Mouse (Mus musculus): Measurements from ENCODE around the gene Pcx. TPM values are rescaled to one million over a fixed set of nuclear protein-coding genes. Genes with fewer than 3 reads are reported as not detected.

Gene Pcx
- 12.0 and 17.3 TPM in 2 replicates for polyA plus RNA-seq (2012; rRNA removed)

DNA sequence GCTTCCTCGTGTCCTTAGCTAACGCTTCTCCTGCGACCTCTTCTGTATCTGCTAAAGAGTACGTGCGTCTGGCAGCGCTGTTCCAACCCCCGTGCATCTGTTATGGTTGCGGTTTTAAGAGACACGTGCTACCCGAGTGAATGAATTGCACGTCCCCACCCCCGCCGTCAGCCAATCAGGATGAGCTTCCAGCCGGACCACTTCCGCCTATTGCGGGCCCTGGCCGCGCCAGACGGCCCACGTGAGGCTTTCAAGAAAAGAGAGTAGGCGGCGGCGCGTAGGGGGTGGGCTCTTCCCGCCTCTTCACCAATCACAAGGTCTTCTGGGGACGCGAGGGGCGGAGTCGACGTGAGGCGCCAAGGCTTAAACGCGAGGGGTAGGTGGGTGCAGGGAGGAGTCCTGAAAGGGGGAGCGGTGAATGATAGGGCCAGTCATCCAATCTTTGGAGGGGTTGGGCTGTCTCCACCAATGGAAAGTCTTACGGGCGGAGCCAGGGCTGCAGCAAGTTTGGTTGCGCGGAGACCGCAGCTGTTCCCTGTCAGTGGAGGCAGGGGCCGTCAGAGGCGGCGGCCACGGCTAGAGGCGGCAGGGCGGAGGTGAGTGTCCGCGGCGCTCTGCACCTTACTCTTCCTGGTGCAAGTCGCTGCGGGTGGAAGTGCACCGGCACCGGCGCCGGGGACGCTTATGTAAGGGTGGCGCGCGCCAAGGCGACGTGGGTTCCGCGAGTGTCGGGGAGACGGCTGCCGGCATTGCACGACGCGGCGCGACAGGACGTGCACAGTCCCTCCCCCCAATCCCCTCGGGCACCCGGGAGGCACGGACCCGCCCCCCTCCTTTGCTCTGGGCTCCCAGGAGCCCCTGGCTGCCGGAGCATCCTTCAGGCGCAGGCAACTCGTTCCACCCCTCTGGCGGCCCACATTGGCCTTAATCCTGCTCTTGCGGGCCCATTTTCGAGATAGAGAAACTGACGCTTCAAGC lies at the start of gene Pcx:
Gene Pcx (plus strand): TSS at position 487 of the 978 bp plus-strand sequence.

DNA sequence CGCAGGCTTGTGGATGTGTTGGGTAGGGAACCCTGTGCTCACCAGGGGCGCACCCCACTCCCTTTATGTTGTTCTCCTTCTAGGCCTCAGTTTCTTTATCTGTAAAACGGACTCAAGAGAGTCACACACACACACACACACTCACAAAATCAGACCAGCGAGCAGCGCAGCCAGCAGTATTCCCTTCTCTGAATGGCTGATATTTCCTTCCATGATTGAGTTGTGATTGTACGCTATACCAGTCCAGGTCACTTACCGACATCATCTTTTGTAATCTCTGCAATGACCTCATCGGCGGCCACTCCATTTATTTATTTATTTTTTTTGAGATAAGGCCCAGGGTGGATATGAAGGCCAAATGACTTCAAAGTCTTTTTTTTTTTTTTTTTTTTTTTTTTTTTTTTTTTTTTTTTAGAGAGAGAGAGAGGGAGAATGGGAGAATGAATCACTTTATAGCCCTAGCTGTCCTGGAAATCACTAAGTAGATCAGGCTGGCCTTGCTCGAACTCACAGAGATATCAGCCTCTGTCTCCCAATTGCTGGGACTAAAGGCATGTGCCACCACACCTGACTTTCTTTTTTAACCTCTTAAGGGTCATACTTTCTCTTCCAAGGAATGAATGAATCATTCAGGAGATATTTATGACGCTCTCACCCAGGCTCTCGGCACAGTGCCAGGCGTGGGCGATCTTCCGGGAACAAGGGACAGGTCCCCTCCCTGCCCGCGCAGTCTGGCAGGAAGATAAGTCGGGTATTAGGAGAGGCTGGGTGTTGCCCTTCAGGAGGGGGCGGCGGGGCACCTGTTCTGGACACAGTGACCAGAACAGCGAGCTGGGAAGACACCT lies 32.7 kb upstream of the Pcx start, which contains the start of gene Syt12:
Gene Syt12 (minus strand): TSS at position 103 of the 845 bp plus-strand sequence.

GRCm38 (mm10) chr19:4498062-4498933 lies 12.0 kb upstream of the Pcx start, which contains the start of gene 2010003K11Rik:
TSS of gene 2010003K11Rik (minus strand) at chr19:4498583.

GRCm38 (mm10) chr19:4615151-4616093 lies 105.2 kb downstream of the Pcx start, which contains the start of gene Lrfn4:
TSS of gene Lrfn4 (minus strand) at chr19:4615667.

DNA sequence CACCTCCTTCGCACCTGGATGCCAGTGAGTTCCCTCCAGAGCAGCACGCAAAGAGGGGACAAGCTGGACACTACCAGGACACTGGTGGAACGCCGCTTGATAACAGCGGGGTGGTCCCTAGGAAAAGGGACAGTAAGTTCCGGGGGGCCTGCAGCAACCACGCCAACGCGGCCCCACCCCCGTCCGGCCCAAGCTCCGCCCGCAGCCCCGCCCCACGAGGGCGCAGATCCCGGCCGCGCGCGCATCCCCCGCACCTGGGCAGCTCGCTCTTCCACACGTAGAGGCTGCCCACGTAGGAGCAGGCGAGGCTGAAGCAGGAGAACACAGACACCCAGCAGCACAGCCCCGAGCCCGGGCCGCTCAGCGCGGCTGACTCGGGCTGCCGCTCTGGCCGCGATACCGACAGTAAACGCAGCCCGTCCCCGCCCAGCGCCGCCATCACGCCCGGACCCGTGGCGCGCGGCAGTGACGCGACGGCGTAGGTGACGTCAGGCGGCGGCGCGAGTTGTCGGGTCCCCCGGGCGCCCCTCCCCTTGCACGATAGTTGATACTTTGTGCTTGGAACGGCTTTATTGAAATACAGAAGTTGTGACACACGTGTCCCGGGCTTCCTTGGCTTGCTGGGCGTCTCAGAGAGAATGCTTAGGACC lies 115.0 kb downstream of the Pcx start, which contains the start of gene Rce1:
Gene Rce1 (minus strand): TSS at position 463 of the 650 bp plus-strand sequence.

Other genes with a start within 250 kb of the Pcx start
- gene Ssh3, start 241.3 kb upstream of the Pcx start, polyA plus RNA-seq (2012; rRNA removed) = 2.1 and 2.8 TPM in 2 replicates
- 0.88 and 1.0 TPM in 2 replicates for gene Ankrd13d, start 227.3 kb upstream of the Pcx start, polyA plus RNA-seq (2012; rRNA removed)
- gene Grk2, start 204.2 kb upstream of the Pcx start, polyA plus RNA-seq (2012; rRNA removed) = 28.2 and 29.9 TPM in 2 replicates
- gene Kdm2a, start 112.2 kb upstream of the Pcx start, polyA plus RNA-seq (2012; rRNA removed) = 16.2 and 19.1 TPM in 2 replicates
- 3.9 and 4.1 TPM in 2 replicates for gene Rhod, start 71.0 kb upstream of the Pcx start, polyA plus RNA-seq (2012; rRNA removed)
- gene Syt12, start 33.0 kb upstream of the Pcx start, polyA plus RNA-seq (2012; rRNA removed) = 0.12 and 0.22 TPM in 2 replicates
- gene 2010003K11Rik, start 11.9 kb upstream of the Pcx start, polyA plus RNA-seq (2012; rRNA removed) = 0.03 and 0.05 TPM in 2 replicates
- gene Lrfn4, start 105.2 kb downstream of the Pcx start, polyA plus RNA-seq (2012; rRNA removed) = 1.6 and 1.8 TPM in 2 replicates
- 16.4 and 19.9 TPM in 2 replicates for gene Rce1, start 115.2 kb downstream of the Pcx start, polyA plus RNA-seq (2012; rRNA removed)
- 0.01 and 0.09 TPM in 2 replicates for gene Gm960, start 188.2 kb downstream of the Pcx start, polyA plus RNA-seq (2012; rRNA removed)
- 0.03 and 0.07 TPM in 2 replicates for gene Sptbn2, start 200.7 kb downstream of the Pcx start, polyA plus RNA-seq (2012; rRNA removed)
- gene Rbm4b, start 246.0 kb downstream of the Pcx start, polyA plus RNA-seq (2012; rRNA removed) = 3.7 and 4.5 TPM in 2 replicates

All from liver, embryonic 14 days (tissue).